Mouse (Mus musculus) G1E (cell line): ENCODE data around the gene Top1. TPM values are rescaled to one million over a fixed set of nuclear protein-coding genes. Genes with fewer than 3 reads are reported as not detected.

ENCODE experiments used
- ATAC-seq: 2 replicates; pipeline ENCODE4 v1.8.0; 2016; ENCODE audit warnings: mild to moderate bottlenecking; ENCODE audit not compliant: insufficient number of reproducible peaks, poor library complexity, low FRiP score, severe bottlenecking; ENCODE audit errors: extremely low read depth
- DNase-seq: peaks from one replicate; pipeline ENCODE4 v3.0.0; 2012; ENCODE audit warnings: low spot score
- H3K27me3 ChIP-seq: 2 replicates; pipeline ENCODE4 v1.6.1; 2012; ENCODE audit warnings: mild to moderate bottlenecking, low read length, inconsistent platforms; ENCODE audit not compliant: insufficient read depth
- H3K36me3 ChIP-seq: replicated peaks from 2 replicates; pipeline ENCODE3; 2012; ENCODE audit warnings: mild to moderate bottlenecking, inconsistent platforms
- H3K4me1 ChIP-seq: 2 replicates; pipeline ENCODE4 v1.6.1; 2012; ENCODE audit warnings: low read depth, low read length, inconsistent platforms, mixed read lengths; ENCODE audit not compliant: insufficient read depth
- H3K4me3 ChIP-seq: 2 replicates; pipeline ENCODE4 v1.5.1; 2012; ENCODE audit warnings: low read depth, mild to moderate bottlenecking, inconsistent platforms, low read length, moderate library complexity, mixed read lengths
- H3K9me3 ChIP-seq: replicated peaks from 2 replicates; pipeline ENCODE4 v1.6.1; 2012; ENCODE audit warnings: inconsistent platforms
- CTCF ChIP-seq: IDR thresholded peaks from 2 replicates; pipeline ENCODE4 v1.5.1; 2012; ENCODE audit warnings: low read depth, low read length, inconsistent platforms, mixed read lengths
- GATA1 ChIP-seq: IDR thresholded peaks from 2 replicates; pipeline ENCODE4 v1.6.1; 2012; ENCODE audit warnings: borderline replicate concordance, low read length, inconsistent platforms, mixed read lengths
- GATA2 ChIP-seq: IDR thresholded peaks from 2 replicates; pipeline ENCODE4 v1.6.1; 2012; ENCODE audit warnings: low read depth, low read length, inconsistent platforms, borderline replicate concordance
- POLR2AphosphoS5 ChIP-seq: IDR thresholded peaks from 2 replicates; pipeline ENCODE4 v1.6.1; 2012; ENCODE audit warnings: low read depth, low read length, inconsistent platforms; ENCODE audit not compliant: insufficient replicate concordance
- TAL1 ChIP-seq: conservative IDR thresholded peaks from 2 replicates; pipeline ENCODE4 v1.6.1; 2012; ENCODE audit warnings: low read depth, low read length, inconsistent platforms, mixed read lengths
- polyA plus RNA-seq: library from polyadenylated mRNA; stranded (reverse); fragments of >175 nt; gene quantifications from 2 replicates; pipeline ENCODE4 v1.2.3, GENCODE M21; 2012
- total RNA-seq, 2 experiments: library from RNA; stranded (forward) in 1 of 2; stranded (reverse) in 1 of 2; fragments of 200-1000 nt in 1 of 2; fragments of >200 nt in 1 of 2; fragmentation: Nextera tagmentation in 1 of 2; gene quantifications; 2 replicates each; pipeline ENCODE4 v1.2.3; 2014 to 2017

Gene Top1
- total and polyA plus RNA-seq, 3 experiments: 113 to 184 (median 136) TPM

- Histone ChIP-seq H3K9me3 (no peaks in the 10 kb centered on the region), H3K4me3 (no peak overlapping the region), H3K36me3 (peaks cover 46% of the 10 kb centered on the region), H3K4me1 (peaks cover 8% of the 10 kb centered on the region), H3K27me3 (no peaks in the 10 kb centered on the region)
- no peak for TF ChIP-seq GATA2
- no peak for DNase-seq
- ATAC-seq: no peak
These were observed 101.4 kb downstream of the Top1 start for GRCm38 (mm10) chr2:160747075-160747474.

- Histone ChIP-seq H3K4me1 (no peaks in the 10 kb centered on the region), H3K4me3 (no peak overlapping the region), H3K9me3 (no peaks in the 10 kb centered on the region), H3K36me3 (peaks cover 96% of the 10 kb centered on the region), H3K27me3 (no peaks in the 10 kb centered on the region)
- ATAC-seq: no peak
- no peak for TF ChIP-seq GATA2
- no peak for TF ChIP-seq GATA1
- TF ChIP-seq TAL1: no peak
- TF ChIP-seq POLR2AphosphoS5: no peak
- TF ChIP-seq CTCF: no peak
- no peak for DNase-seq
These were observed 111.0 kb downstream of the Top1 start for GRCm38 (mm10) chr2:160756583-160757203.

- Histone ChIP-seq H3K4me1 (no peaks in the 10 kb centered on the region), H3K27me3 (no peaks in the 10 kb centered on the region), H3K9me3 (no peaks in the 10 kb centered on the region), H3K4me3 (no peak overlapping the region), H3K36me3 (peaks cover 69% of the 10 kb centered on the region)
- DNase-seq (no peak), ATAC-seq (no peak; the same call in 1 of the 2 replicates)
- 0 out of 2 replicates have a peak, but pooled peaks have one; percentile 7 for TF ChIP-seq CTCF
- no peak for TF ChIP-seq TAL1
- no peak for TF ChIP-seq POLR2AphosphoS5
These were observed 114.9 kb downstream of the Top1 start for GRCm38 (mm10) chr2:160760433-160761184.

- no peak for TF ChIP-seq GATA1
- TF ChIP-seq GATA2: no peak
- TF ChIP-seq POLR2AphosphoS5: no peak
- TF ChIP-seq CTCF: no peak
- no peak for TF ChIP-seq TAL1
- DNase-seq (no peak), ATAC-seq (no peak)
- no peaks in the 10 kb centered on the region for H3K9me3 ChIP-seq
- no peak overlapping the region for H3K4me3 ChIP-seq
- no peaks in the 10 kb centered on the region for H3K4me1 ChIP-seq
- H3K36me3 ChIP-seq: peaks cover 40% of the 10 kb centered on the region
- H3K27me3 ChIP-seq: no peaks in the 10 kb centered on the region
These were observed 118.1 kb downstream of the Top1 start for GRCm38 (mm10) chr2:160763816-160764215.

GRCm38 (mm10) chr2:160764386-160764785 lies 118.7 kb downstream of the Top1 start:
- no peaks in the 10 kb centered on the region for H3K9me3 ChIP-seq
- H3K36me3 ChIP-seq: peaks cover 34% of the 10 kb centered on the region
- no peaks in the 10 kb centered on the region for H3K27me3 ChIP-seq
- no peak overlapping the region for H3K4me3 ChIP-seq
- no peaks in the 10 kb centered on the region for H3K4me1 ChIP-seq
- DNase-seq: no peak
- TF ChIP-seq POLR2AphosphoS5 (no peak), CTCF (no peak), GATA2 (no peak), GATA1 (no peak), TAL1 (no peak)
- no peak for ATAC-seq

GRCm38 (mm10) chr2:160765096-160765495 lies 119.4 kb downstream of the Top1 start:
- Histone ChIP-seq H3K4me1 (no peaks in the 10 kb centered on the region), H3K36me3 (peaks cover 27% of the 10 kb centered on the region), H3K27me3 (no peaks in the 10 kb centered on the region), H3K9me3 (no peaks in the 10 kb centered on the region), H3K4me3 (no peak overlapping the region)
- no peak for ATAC-seq
- no peak for DNase-seq
- TF ChIP-seq TAL1: no peak
- TF ChIP-seq GATA1: no peak
- TF ChIP-seq GATA2: no peak
- no peak for TF ChIP-seq POLR2AphosphoS5
- TF ChIP-seq CTCF: no peak
